Mouse (Mus musculus) testis, adult 2 months (tissue): ENCODE data around the gene Blm.

ENCODE experiments used
- CTCF ChIP-seq: fragments of 200-500 bp; IDR thresholded peaks from 2 replicates; pipeline ENCODE4 v1.5.1; 2012; ENCODE audit warnings: low read depth, mild to moderate bottlenecking, inconsistent platforms, low read length, moderate library complexity; ENCODE audit not compliant: control insufficient read depth, insufficient read depth, insufficient replicate concordance
- POLR2A ChIP-seq: fragments of 200-500 bp; IDR thresholded peaks from 2 replicates; pipeline ENCODE4 v1.6.1; 2012; ENCODE audit warnings: low read depth, mild to moderate bottlenecking, inconsistent platforms, low read length, moderate library complexity; ENCODE audit not compliant: control insufficient read depth

DNA sequence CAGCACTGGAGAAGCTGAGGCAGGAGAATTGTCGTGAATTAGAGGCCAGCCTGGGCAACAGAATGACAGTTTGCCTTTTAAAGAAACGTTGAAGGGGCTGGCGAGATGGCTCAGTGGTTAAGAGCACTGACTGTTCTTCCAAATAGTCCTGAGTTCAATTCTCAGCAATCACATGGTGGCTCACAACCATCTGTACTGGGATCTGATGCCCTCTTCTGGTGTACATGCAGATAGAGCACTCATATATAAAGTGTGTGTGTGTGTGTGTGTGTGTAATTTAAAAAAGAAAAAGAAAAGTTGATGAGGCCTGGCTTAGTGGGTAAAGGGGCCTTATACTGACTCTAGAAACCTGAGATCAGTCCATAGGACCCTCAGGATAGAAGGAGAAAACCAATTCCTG, 20.2 kb upstream of the Blm start:
- TF ChIP-seq CTCF (no peak), POLR2A (no peak)
